Mouse (Mus musculus) neutrophil, adult 5-6 weeks (primary cell): Measurements from ENCODE around the gene Mpdu1. TPM values are rescaled to one million over a fixed set of nuclear protein-coding genes. Genes with fewer than 3 reads are reported as not detected.
A peak's percentile ranks its signal among the peaks of the same experiment; 100 is the strongest.

Source experiments
- ATAC-seq: fragments of 151-379, 151-347 bp; 2 replicates; pipeline ENCODE4 v1.8.0; 2017; ENCODE audit warnings: mild to moderate bottlenecking, moderate TSS enrichment; ENCODE audit not compliant: insufficient number of reproducible peaks, poor library complexity, low FRiP score, severe bottlenecking; ENCODE audit errors: extremely low read depth
- total RNA-seq: library from RNA; stranded (forward); fragments of 200-1000 nt; gene quantifications from 2 replicates; pipeline ENCODE4 v1.2.3, GENCODE M21; 2017

Gene Mpdu1
- total RNA-seq, 1 experiment from 2014 or later: 35.6 TPM

- ATAC-seq: peak; percentile 65
Observed at GRCm38 (mm10) chr11:69670786-69671725, 8.6 kb upstream of the Mpdu1 start.

- ATAC-seq: no peak
Observed at GRCm38 (mm10) chr11:69666665-69667005, 4.2 kb upstream of the Mpdu1 start.

- ATAC-seq: peak; percentile 76
Observed at GRCm38 (mm10) chr11:69665961-69666664, 3.7 kb upstream of the Mpdu1 start, which contains the start of gene Cd68. Cd68 (minus strand) TSS chr11:69666153.

GRCm38 (mm10) chr11:69665457-69665960 lies 3.1 kb upstream of the Mpdu1 start:
- no peak for ATAC-seq

- ATAC-seq: no peak
Observed at GRCm38 (mm10) chr11:69664841-69665240, 2.4 kb upstream of the Mpdu1 start.

- no peak for ATAC-seq
Observed at GRCm38 (mm10) chr11:69663795-69664194, 1.4 kb upstream of the Mpdu1 start.

GRCm38 (mm10) chr11:69662967-69663671 lies 677 bp upstream of the Mpdu1 start:
- ATAC-seq: no peak

GRCm38 (mm10) chr11:69661221-69661881 lies 1.1 kb downstream of the Mpdu1 start:
- ATAC-seq: no peak

- ATAC-seq: no peak
Observed at GRCm38 (mm10) chr11:69657462-69657881, 5.0 kb downstream of the Mpdu1 start.

- ATAC-seq: peak; percentile 39; the same call in 1 of the 2 replicates
Observed at GRCm38 (mm10) chr11:69656617-69657461, 5.6 kb downstream of the Mpdu1 start.

GRCm38 (mm10) chr11:69656065-69656455 lies 6.4 kb downstream of the Mpdu1 start:
- ATAC-seq: no peak

- ATAC-seq: no peak
Observed at GRCm38 (mm10) chr11:69655264-69656064, 7.0 kb downstream of the Mpdu1 start, which contains the start of gene Sox15. Sox15 (plus strand) TSS chr11:69655314.

GRCm38 (mm10) chr11:69654760-69655159 lies 7.7 kb downstream of the Mpdu1 start:
- no peak for ATAC-seq

- no peak for ATAC-seq
Observed at GRCm38 (mm10) chr11:69653399-69653798, 9.0 kb downstream of the Mpdu1 start.

GRCm38 (mm10) chr11:69645860-69646259 lies 16.6 kb downstream of the Mpdu1 start:
- no peak for ATAC-seq

GRCm38 (mm10) chr11:69635471-69635870 lies 27.0 kb downstream of the Mpdu1 start:
- no peak for ATAC-seq
